Mouse (Mus musculus): ENCODE measurements around the gene Krtap13-1. TPM values are rescaled to one million over a fixed set of nuclear protein-coding genes. Genes with fewer than 3 reads are reported as not detected.

Krtap13-1 gene
- polyA plus RNA-seq, 1 experiment from 2014 or later: not detected

Other genes with a start within 250 kb of the Krtap13-1 start
- gene Cldn17, start 221.9 kb upstream of the Krtap13-1 start, polyA plus RNA-seq (2014; fragmentation: Nextera tagmentation; extraction: Ambion mirVana): not detected in 2 replicates
- 0.21 TPM in 1 of 2 replicates, not detected in the other for gene Cldn8, start 165.7 kb upstream of the Krtap13-1 start, polyA plus RNA-seq (2014; fragmentation: Nextera tagmentation; extraction: Ambion mirVana)
- not detected in 2 replicates for gene Krtap24-1, start 116.6 kb upstream of the Krtap13-1 start, polyA plus RNA-seq (2014; fragmentation: Nextera tagmentation; extraction: Ambion mirVana)
- not detected in 2 replicates for gene 2310079G19Rik, start 101.2 kb upstream of the Krtap13-1 start, polyA plus RNA-seq (2014; fragmentation: Nextera tagmentation; extraction: Ambion mirVana)
- not detected in 2 replicates for gene Krtap26-1, start 81.1 kb upstream of the Krtap13-1 start, polyA plus RNA-seq (2014; fragmentation: Nextera tagmentation; extraction: Ambion mirVana)
- gene Krtap27-1, start 57.2 kb upstream of the Krtap13-1 start, polyA plus RNA-seq (2014; fragmentation: Nextera tagmentation; extraction: Ambion mirVana): not detected in 2 replicates
- not detected in 2 replicates for gene 2310061N02Rik, start 20.9 kb upstream of the Krtap13-1 start, polyA plus RNA-seq (2014; fragmentation: Nextera tagmentation; extraction: Ambion mirVana)
- gene Krtap13, start 22.8 kb downstream of the Krtap13-1 start, polyA plus RNA-seq (2014; fragmentation: Nextera tagmentation; extraction: Ambion mirVana): not detected in 2 replicates
- not detected in 2 replicates for gene 2310034C09Rik, start 30.0 kb downstream of the Krtap13-1 start, polyA plus RNA-seq (2014; fragmentation: Nextera tagmentation; extraction: Ambion mirVana)
- not detected in 2 replicates for gene 2310057N15Rik, start 45.3 kb downstream of the Krtap13-1 start, polyA plus RNA-seq (2014; fragmentation: Nextera tagmentation; extraction: Ambion mirVana)
- gene Gm5965, start 49.0 kb downstream of the Krtap13-1 start, polyA plus RNA-seq (2014; fragmentation: Nextera tagmentation; extraction: Ambion mirVana): not detected in 2 replicates
- gene Gm20741, start 83.4 kb downstream of the Krtap13-1 start, polyA plus RNA-seq (2014; fragmentation: Nextera tagmentation; extraction: Ambion mirVana): not detected in 2 replicates
- not detected in 2 replicates for gene Krtap15, start 91.4 kb downstream of the Krtap13-1 start, polyA plus RNA-seq (2014; fragmentation: Nextera tagmentation; extraction: Ambion mirVana)
- not detected in 2 replicates for gene Krtap14, start 97.3 kb downstream of the Krtap13-1 start, polyA plus RNA-seq (2014; fragmentation: Nextera tagmentation; extraction: Ambion mirVana)
- gene Krtap19-1, start 140.5 kb downstream of the Krtap13-1 start, polyA plus RNA-seq (2014; fragmentation: Nextera tagmentation; extraction: Ambion mirVana): not detected in 2 replicates
- not detected in 2 replicates for gene Krtap19-2, start 145.4 kb downstream of the Krtap13-1 start, polyA plus RNA-seq (2014; fragmentation: Nextera tagmentation; extraction: Ambion mirVana)
- gene Krtap19-3, start 149.2 kb downstream of the Krtap13-1 start, polyA plus RNA-seq (2014; fragmentation: Nextera tagmentation; extraction: Ambion mirVana): not detected in 2 replicates
- gene Krtap19-4, start 156.2 kb downstream of the Krtap13-1 start, polyA plus RNA-seq (2014; fragmentation: Nextera tagmentation; extraction: Ambion mirVana): not detected in 2 replicates
- gene Krtap19-5, start 167.6 kb downstream of the Krtap13-1 start, polyA plus RNA-seq (2014; fragmentation: Nextera tagmentation; extraction: Ambion mirVana): not detected in 2 replicates
- gene Krtap19-9b, start 203.4 kb downstream of the Krtap13-1 start, polyA plus RNA-seq (2014; fragmentation: Nextera tagmentation; extraction: Ambion mirVana): not detected in 2 replicates
- not detected in 2 replicates for gene Krtap16-3, start 234.0 kb downstream of the Krtap13-1 start, polyA plus RNA-seq (2014; fragmentation: Nextera tagmentation; extraction: Ambion mirVana)

Measured in heart, embryonic 11.5 days (tissue).